Mouse (Mus musculus) myocyte (in vitro differentiated cells): Measurements from ENCODE around the gene Zc3hav1l.

ENCODE experiments used
- CEBPB ChIP-seq: IDR thresholded peaks from 2 replicates; pipeline ENCODE4 v1.6.1; 2011; ENCODE audit warnings: mild to moderate bottlenecking, moderate library complexity; ENCODE audit not compliant: poor library complexity, insufficient read depth, severe bottlenecking
- E2F4 ChIP-seq: IDR thresholded peaks from one replicate; pipeline ENCODE4 v1.6.1; 2011; ENCODE audit warnings: mild to moderate bottlenecking, control low read depth, moderate library complexity; ENCODE audit not compliant: insufficient read depth
- MAX ChIP-seq: IDR thresholded peaks from one replicate; pipeline ENCODE4 v1.6.1; 2011; ENCODE audit warnings: low read depth, mild to moderate bottlenecking, control low read depth
- MYOD1 ChIP-seq, 3 experiments: IDR thresholded peaks; one replicate each; pipeline ENCODE4 v1.6.1; 2011; ENCODE audit warnings: control low read depth in 2 of 3, low read depth in 2 of 3, mild to moderate bottlenecking in 2 of 3, moderate library complexity in 1 of 3; ENCODE audit not compliant: insufficient read length in 2 of 3, control insufficient read depth in 1 of 3
- MYOG ChIP-seq, 3 experiments: IDR thresholded peaks; one replicate each; pipeline ENCODE4 v1.6.1; 2011; ENCODE audit warnings: control low read depth in 2 of 3, low read depth in 2 of 3, mild to moderate bottlenecking in 2 of 3; ENCODE audit not compliant: insufficient read length in 2 of 3, control insufficient read depth in 1 of 3, insufficient read depth in 1 of 3
- POLR2A ChIP-seq: IDR thresholded peaks from one replicate; pipeline ENCODE4 v1.6.1; 2011; ENCODE audit warnings: low read depth, mild to moderate bottlenecking, control low read depth, moderate library complexity; ENCODE audit not compliant: insufficient read length
- POLR2AphosphoS2 ChIP-seq: IDR thresholded peaks from one replicate; pipeline ENCODE4 v1.6.1; 2011; ENCODE audit warnings: low read depth, control low read depth; ENCODE audit not compliant: insufficient read length
- REST ChIP-seq: IDR thresholded peaks from one replicate; pipeline ENCODE4 v1.6.1; 2011; ENCODE audit warnings: mild to moderate bottlenecking, control low read depth, moderate library complexity; ENCODE audit not compliant: insufficient read depth, insufficient read length
- TCF12 ChIP-seq: IDR thresholded peaks from one replicate; pipeline ENCODE4 v1.6.1; 2011; ENCODE audit warnings: mild to moderate bottlenecking, control low read depth; ENCODE audit not compliant: poor library complexity, insufficient read depth, severe bottlenecking
- USF1 ChIP-seq: IDR thresholded peaks from one replicate; pipeline ENCODE4 v1.6.1; 2011; ENCODE audit warnings: low read depth, mild to moderate bottlenecking, control low read depth, moderate library complexity

DNA sequence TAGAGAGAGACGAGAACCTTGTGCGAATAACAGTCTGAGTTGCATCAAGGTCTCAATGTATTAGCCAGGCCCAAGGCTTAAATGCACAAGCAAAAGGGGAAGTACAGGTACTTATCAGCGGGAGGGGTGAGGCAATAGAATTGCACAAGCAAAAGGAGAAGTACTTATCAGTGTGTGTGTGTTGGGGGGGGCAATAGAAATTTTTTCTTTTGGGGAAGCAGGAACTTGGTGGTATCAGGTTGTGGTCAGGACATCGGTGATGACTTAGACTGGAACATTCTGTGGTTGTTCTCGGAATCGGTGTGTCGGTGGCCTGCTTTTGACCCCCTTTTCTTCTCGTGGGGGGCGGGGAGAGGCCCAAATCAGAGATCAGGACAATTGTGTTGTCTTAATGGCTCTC lies 21.6 kb upstream of the Zc3hav1l start:
- TF ChIP-seq MYOG (IDR thresholded peaks at IDR 0.05; ENCODE audit: control insufficient read depth in 1 of 3, insufficient read depth in 1 of 3, insufficient read length in 2 of 3, low read depth in 2 of 3) (no peak), MYOD1 (IDR thresholded peaks at IDR 0.05; ENCODE audit: control insufficient read depth in 1 of 3, insufficient read length in 2 of 3, low read depth in 2 of 3) (no peak), E2F4 (no peak), MAX (no peak), POLR2A (no peak), REST (no peak), USF1 (no peak), TCF12 (no peak), POLR2AphosphoS2 (no peak), CEBPB (no peak)
